Mouse (Mus musculus) testis, adult 10 weeks (tissue): ENCODE data around the gene Gm10645. TPM values are rescaled to one million over a fixed set of nuclear protein-coding genes. Genes with fewer than 3 reads are reported as not detected.

Experiments used
- polyA plus RNA-seq: library from polyadenylated mRNA; stranded (reverse); fragments of 350-450 nt; fragmentation: Illumina TruSeq; extraction: RNeasy Lipid Tissue Mini Kit (QIAGEN cat#74804); gene quantifications from one replicate; pipeline ENCODE4 v1.2.3, GENCODE M21; 2014; ENCODE audit warnings: low read depth, low replicate concordance

The Gm10645 gene
- not detected for polyA plus RNA-seq

GRCm38 (mm10) chr8:83165931-83166867, at the start of gene Gm10645:
Gene Gm10645 (minus strand): TSS chr8:83166170.

DNA sequence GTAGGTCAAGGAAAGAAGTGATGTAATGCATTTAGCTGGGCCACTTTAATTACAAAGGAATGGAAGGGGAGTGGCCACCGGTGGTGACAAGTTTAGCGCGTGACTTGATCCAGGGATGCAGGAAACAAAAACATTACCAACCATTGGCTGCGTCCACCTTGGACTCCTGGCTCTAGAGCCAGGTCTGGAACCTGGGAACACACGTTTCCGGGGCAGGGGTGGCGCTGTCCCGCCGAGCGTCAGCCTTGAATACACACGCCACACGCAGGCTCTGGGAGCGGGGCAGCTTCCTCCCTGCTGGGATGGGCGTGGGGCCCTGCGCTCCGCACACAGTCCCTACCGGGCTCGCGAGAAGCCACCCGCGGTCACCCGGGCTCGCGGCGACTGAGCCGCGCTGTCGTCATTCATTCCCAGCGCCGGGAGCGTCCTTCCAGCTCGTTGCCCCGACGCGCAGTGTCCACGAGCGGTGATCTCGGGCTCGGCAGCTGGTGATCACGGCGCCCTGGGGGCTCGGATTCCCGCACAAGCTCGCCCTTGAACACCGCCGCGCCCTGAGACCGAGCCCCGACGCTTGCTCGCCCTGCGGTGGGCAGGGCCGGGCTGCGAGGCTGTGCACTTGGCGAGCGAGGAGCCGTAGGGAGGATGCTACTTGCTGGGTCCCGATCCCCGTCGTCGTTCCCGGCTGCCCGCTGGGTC, 587 bp downstream of the Gm10645 start, which contains the start of gene Tbc1d9:
Gene Tbc1d9 (plus strand): TSS at position 118 of the 696 bp plus-strand sequence.

Other genes with a start within 250 kb of the Gm10645 start
- 13.0 TPM for gene Tbc1d9, start 818 bp downstream of the Gm10645 start, polyA plus RNA-seq
- gene Ucp1, start 124.2 kb upstream of the Gm10645 start, polyA plus RNA-seq: not detected
- gene Elmod2, start 166.3 kb upstream of the Gm10645 start, polyA plus RNA-seq: 18.7 TPM
- gene Mgat4d, start 182.3 kb upstream of the Gm10645 start, polyA plus RNA-seq: 285 TPM
- 998 TPM for gene Clgn, start 223.7 kb upstream of the Gm10645 start, polyA plus RNA-seq